21 mouse cellular contexts compared by ENCODE assay signal in the genomic region with DNA sequence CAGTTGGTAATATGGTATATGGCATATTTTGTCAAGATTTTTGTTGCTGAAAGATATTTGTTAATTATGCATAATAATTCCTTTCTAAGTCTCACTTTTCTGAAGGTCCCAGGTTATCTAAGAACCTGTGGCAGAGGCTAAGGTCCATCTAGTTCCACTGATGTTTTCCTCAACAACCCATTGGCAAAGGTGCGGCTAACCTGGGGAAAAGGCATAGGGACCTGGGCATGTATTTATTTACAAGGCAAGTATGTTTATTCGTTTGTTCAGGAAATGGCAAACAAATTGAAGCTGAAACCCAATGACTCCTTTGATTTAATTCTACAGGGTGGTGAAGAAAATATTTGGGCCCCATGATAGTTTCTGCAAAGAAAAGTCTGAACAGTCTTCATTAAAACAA. TPM values are rescaled to one million over a fixed set of nuclear protein-coding genes. Genes with fewer than 3 reads are reported as not detected.
A peak's percentile ranks its signal among the peaks of the same experiment; 100 is the strongest.
DNase-seq lines count a peak whose midpoint lies in the region; ATAC-seq and TF ChIP-seq lines count a peak whose summit lies in the region.
"Had no signal": no experiment of that assay in that cellular context is flagged by ENCODE, and none has a peak within 500 bp of the region (broad histone marks: within the 10 kb centered on the region; RNA-seq: fewer than 3 reads in every experiment).

No protein-coding gene starts in this region.

- no peak for TF ChIP-seq CTCF in midbrain, postnatal 0 days (IDR thresholded peaks at IDR 0.05)

- whole genome bisulfite sequencing in forebrain, embryonic 11.5 days, result 16% methylated on average over 2 of the region's 2 CpGs
- 32% methylated on average over 2 of the region's 2 CpGs for WGBS in forebrain, embryonic 15.5 days
- WGBS in hindbrain, embryonic 16.5 days, result 20% methylated on average over 2 of the region's 2 CpGs
- WGBS in midbrain, postnatal 0 days, result 11% methylated on average over 2 of the region's 2 CpGs
- WGBS in limb, embryonic 10.5 days, result 11% methylated on average over 2 of the region's 2 CpGs

- H3K4me1 ChIP-seq in forebrain, embryonic 11.5 days (replicated peaks; ENCODE audit: control insufficient read depth, insufficient read depth, low read length), result peaks cover 12% of the 10 kb centered on the region
- peaks cover 38% of the 10 kb centered on the region for H3K4me1 ChIP-seq in forebrain, embryonic 15.5 days
- H3K4me1 ChIP-seq in hindbrain, embryonic 16.5 days (ENCODE audit: control insufficient read depth, insufficient read depth, low read depth, low read length), result peaks cover 20% of the 10 kb centered on the region
- H3K4me1 ChIP-seq in midbrain, postnatal 0 days (ENCODE audit: insufficient read depth, low read length), result no peaks in the 10 kb centered on the region
- peaks cover 37% of the 10 kb centered on the region for H3K4me1 ChIP-seq in limb, embryonic 10.5 days

- H3K9ac ChIP-seq in forebrain, embryonic 11.5 days (ENCODE audit: low read length), result no peak overlapping the region; the same call in 1 of the 2 replicates
- peak overlapping the region; percentile 43 for H3K9ac ChIP-seq in forebrain, embryonic 15.5 days (replicated peaks)
- no peak overlapping the region for H3K9ac ChIP-seq in hindbrain, embryonic 16.5 days (ENCODE audit: low read depth, low read length)
- H3K9ac ChIP-seq in midbrain, postnatal 0 days (replicated peaks; ENCODE audit: low read length, poor library complexity, severe bottlenecking), result no peak overlapping the region
- H3K9ac ChIP-seq: liver, embryonic 14.5 days had no signal

- no peaks in the 10 kb centered on the region for H3K36me3 ChIP-seq in forebrain, embryonic 11.5 days (ENCODE audit: control insufficient read depth, insufficient read depth, low read length)
- H3K36me3 ChIP-seq in forebrain, embryonic 15.5 days, result no peaks in the 10 kb centered on the region
- H3K36me3 ChIP-seq in hindbrain, embryonic 16.5 days (ENCODE audit: control insufficient read depth, insufficient read depth, low read length), result no peaks in the 10 kb centered on the region
- no peaks in the 10 kb centered on the region for H3K36me3 ChIP-seq in midbrain, postnatal 0 days (ENCODE audit: insufficient read depth, low read length)
- H3K36me3 ChIP-seq in limb, embryonic 10.5 days, result no peaks in the 10 kb centered on the region
- H3K36me3 ChIP-seq: heart, embryonic 10.5 days had no signal

- no peak for ATAC-seq in forebrain, embryonic 11.5 days (replicated peaks; ENCODE audit: low FRiP score)
- ATAC-seq in forebrain, embryonic 15.5 days (replicated peaks), result no peak
- ATAC-seq in hindbrain, embryonic 16.5 days, result no peak
- no peak for ATAC-seq in midbrain, postnatal 0 days (ENCODE audit: low FRiP score)
- ATAC-seq: CD4-positive, CD25-positive, alpha-beta regulatory T cell, adult 4 months had no signal

- DNase-seq in forebrain, embryonic 11.5 days (ENCODE audit: low spot score), result no peak
- DNase-seq in midbrain, postnatal 0 days (ENCODE audit: low spot score), result no peak
- no peak for DNase-seq in heart, adult 18-20 months
- DNase-seq in thymus, adult 18-20 months, result no peak
- DNase-seq in limb, embryonic 10.5 days (ENCODE audit: low spot score), result no peak
- DNase-seq: adrenal gland, postnatal 14 days; cerebellum, postnatal 10 days; gastrocnemius, adult 2 months; heart, postnatal 36 days; kidney, adult 8-10 months; kidney, postnatal 36 days; layer of hippocampus, postnatal 36 days; lung, postnatal 14 days; right cerebral cortex, postnatal 14 days; thymus, postnatal 36 days had no signal

- peak overlapping the region; percentile 22 for H3K4me3 ChIP-seq in forebrain, embryonic 11.5 days (ENCODE audit: low read depth, low read length)
- H3K4me3 ChIP-seq in forebrain, embryonic 15.5 days, result peak overlapping the region; percentile 97
- peak overlapping the region; percentile 5; the same call in 1 of the 2 replicates for H3K4me3 ChIP-seq in hindbrain, embryonic 16.5 days (ENCODE audit: low read length)
- H3K4me3 ChIP-seq in midbrain, postnatal 0 days (ENCODE audit: low read depth, low read length), result peak overlapping the region; percentile 93
- no peak overlapping the region for H3K4me3 ChIP-seq in limb, embryonic 10.5 days
- H3K4me3 ChIP-seq: gastrocnemius, adult 2 months; heart, embryonic 10.5 days had no signal

- no peak overlapping the region for H3K27ac ChIP-seq in forebrain, embryonic 11.5 days (ENCODE audit: low read depth, low read length)
- no peak overlapping the region for H3K27ac ChIP-seq in forebrain, embryonic 15.5 days (replicated peaks)
- no peak overlapping the region for H3K27ac ChIP-seq in hindbrain, embryonic 16.5 days (ENCODE audit: low read depth, low read length)
- H3K27ac ChIP-seq in midbrain, postnatal 0 days (ENCODE audit: low read depth, low read length), result no peak overlapping the region
- H3K27ac ChIP-seq in limb, embryonic 10.5 days, result no peak overlapping the region
- H3K27ac ChIP-seq: gastrocnemius, adult 2 months; heart, embryonic 10.5 days; liver, embryonic 14.5 days had no signal

- H3K27me3 ChIP-seq in forebrain, embryonic 11.5 days (ENCODE audit: control insufficient read depth, insufficient read depth, low read length), result peaks cover 5% of the 10 kb centered on the region; the same call in 1 of the 2 replicates
- no peaks in the 10 kb centered on the region for H3K27me3 ChIP-seq in forebrain, embryonic 15.5 days
- no peaks in the 10 kb centered on the region for H3K27me3 ChIP-seq in hindbrain, embryonic 16.5 days (replicated peaks; ENCODE audit: control insufficient read depth, insufficient read depth, low read length)
- no peaks in the 10 kb centered on the region for H3K27me3 ChIP-seq in midbrain, postnatal 0 days (ENCODE audit: insufficient read depth, low read length)
- peaks cover 100% of the 10 kb centered on the region for H3K27me3 ChIP-seq in limb, embryonic 10.5 days (ENCODE audit: low read depth, poor library complexity, severe bottlenecking)

- no peaks in the 10 kb centered on the region for H3K9me3 ChIP-seq in forebrain, embryonic 11.5 days (ENCODE audit: control insufficient read depth, low read length)
- H3K9me3 ChIP-seq in forebrain, embryonic 15.5 days, result no peaks in the 10 kb centered on the region
- no peaks in the 10 kb centered on the region for H3K9me3 ChIP-seq in hindbrain, embryonic 16.5 days (ENCODE audit: control insufficient read depth, low read length)
- H3K9me3 ChIP-seq in midbrain, postnatal 0 days (ENCODE audit: low read length), result no peaks in the 10 kb centered on the region
- H3K9me3 ChIP-seq in limb, embryonic 10.5 days (replicated peaks), result no peaks in the 10 kb centered on the region
- H3K9me3 ChIP-seq: heart, embryonic 10.5 days had no signal

- H3K4me2 ChIP-seq in forebrain, embryonic 11.5 days (ENCODE audit: low read depth, low read length, severe bottlenecking), result peak overlapping the region; percentile 48
- H3K4me2 ChIP-seq in forebrain, embryonic 15.5 days (replicated peaks), result peak overlapping the region; percentile 63
- peak overlapping the region; percentile 42 for H3K4me2 ChIP-seq in hindbrain, embryonic 16.5 days (ENCODE audit: low read length)
- H3K4me2 ChIP-seq in midbrain, postnatal 0 days (ENCODE audit: low read depth, low read length, poor library complexity, severe bottlenecking), result peak overlapping the region; percentile 95

RNA-seq across cellular contexts. Expression of a gene that starts 4.6 kb away (rescaled TPM):
- 26.6 and 31.8 TPM in 2 replicates for polyA plus RNA-seq in forebrain, embryonic 11.5 days (2014; fragmentation: Nextera tagmentation; extraction: Ambion mirVana)
- 45.6 and 52.8 TPM in 2 replicates for polyA plus RNA-seq in forebrain, embryonic 15.5 days (2015; fragmentation: Nextera tagmentation; extraction: Ambion mirVana)
- polyA plus RNA-seq in hindbrain, embryonic 16.5 days (2015; fragmentation: Nextera tagmentation; extraction: Ambion mirVana), result 15.3 and 18.5 TPM in 2 replicates
- total RNA-seq in midbrain, postnatal 0 days (2014; rRNA removed), result 36.4 and 37.5 TPM in 2 replicates
- polyA plus RNA-seq in midbrain, postnatal 0 days (2015; fragmentation: Nextera tagmentation; extraction: Ambion mirVana), result 17.4 and 19.3 TPM in 2 replicates
- total RNA-seq in heart, adult 18-20 months (2021), result not detected
- polyA plus RNA-seq in limb, embryonic 10.5 days (2016; fragmentation: Nextera tagmentation; extraction: Ambion mirVana), result 0.13 and 0.15 TPM in 2 replicates
- total RNA-seq: gastrocnemius, adult 2 months; heart, postnatal 36 days; MEL had no signal
- polyA plus RNA-seq: liver, embryonic 14.5 days had no signal

Comparison
In these comparisons a context has a peak if more than half of its experiments do, and no peak if none do; other contexts are left out.
1. H3K4me2 ChIP-seq: peak in every context shown above with its lines; median percentile 95 in midbrain, postnatal 0 days; 63 in forebrain, embryonic 15.5 days; 48 in forebrain, embryonic 11.5 days; 42 in hindbrain, embryonic 16.5 days.
2. RNA of a gene that starts 4.6 kb away (polyA plus RNA-seq): 45.6 to 52.8 TPM in forebrain, embryonic 15.5 days, 26.6 to 31.8 TPM in forebrain, embryonic 11.5 days, 17.4 to 19.3 TPM in midbrain, postnatal 0 days and 15.3 to 18.5 TPM in hindbrain, embryonic 16.5 days; 0.13 to 0.15 TPM in limb, embryonic 10.5 days; every median in the first group is over 10 times any median in the second.